Mouse (Mus musculus): Measurements from ENCODE around the gene Atp11c. TPM values are rescaled to one million over a fixed set of nuclear protein-coding genes. Genes with fewer than 3 reads are reported as not detected.

Gene Atp11c
- 10 to 100 TPM; 16.0 to 16.7 TPM for total RNA-seq (2021)
- long read RNA-seq, partial matches to known transcripts = 0 of 2 reads
- long read RNA-seq, other reads (novel, unspliced or antisense) = 2 of 2 reads

DNA sequence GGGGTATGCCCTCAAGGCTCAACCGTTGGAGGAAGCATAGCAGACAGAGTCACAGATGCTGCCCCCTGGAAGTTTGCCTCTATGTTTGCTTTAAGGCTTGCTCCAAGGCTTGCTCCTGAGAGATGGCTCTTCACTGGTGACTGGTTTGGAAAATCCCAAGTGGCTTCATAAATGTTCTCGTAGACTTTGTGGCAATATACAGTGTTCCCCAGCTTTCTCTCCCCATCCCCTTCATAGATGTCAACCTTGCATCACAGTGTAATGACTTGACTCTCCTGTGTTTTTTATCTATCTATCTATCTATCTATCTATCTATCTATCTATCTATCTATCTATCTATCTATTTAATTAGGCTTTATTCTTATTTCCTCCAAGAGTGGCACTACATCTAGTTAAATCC, at the start of gene Atp11c:
Gene Atp11c, minus strand, starts transcription at position 101 of the 400 bp plus-strand sequence.
- DNase-seq (ENCODE audit: low spot score in 2 of 2) = no peak

DNA sequence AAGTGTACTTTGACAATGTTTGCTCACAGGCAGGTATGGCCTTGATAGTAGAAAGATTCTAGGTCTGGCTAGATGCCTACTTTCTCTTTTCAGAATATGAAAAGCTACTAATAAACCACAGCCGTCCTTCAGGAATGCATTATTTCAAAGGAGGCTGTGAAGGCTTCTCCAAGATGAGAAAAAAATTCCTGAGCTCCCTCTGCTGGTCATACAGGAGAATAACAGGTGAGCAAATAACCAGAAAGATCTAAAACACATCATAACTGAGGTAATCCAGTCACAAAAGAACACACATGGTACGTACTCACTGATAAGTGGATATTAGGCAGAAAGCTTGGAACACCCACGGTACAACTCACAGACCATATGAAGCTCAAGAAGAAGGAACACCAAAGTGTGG, 16.7 kb upstream of the Atp11c start:
- DNase-seq (ENCODE audit: low spot score in 2 of 2) = peak in 1 of 2 experiments; percentile 12

DNA sequence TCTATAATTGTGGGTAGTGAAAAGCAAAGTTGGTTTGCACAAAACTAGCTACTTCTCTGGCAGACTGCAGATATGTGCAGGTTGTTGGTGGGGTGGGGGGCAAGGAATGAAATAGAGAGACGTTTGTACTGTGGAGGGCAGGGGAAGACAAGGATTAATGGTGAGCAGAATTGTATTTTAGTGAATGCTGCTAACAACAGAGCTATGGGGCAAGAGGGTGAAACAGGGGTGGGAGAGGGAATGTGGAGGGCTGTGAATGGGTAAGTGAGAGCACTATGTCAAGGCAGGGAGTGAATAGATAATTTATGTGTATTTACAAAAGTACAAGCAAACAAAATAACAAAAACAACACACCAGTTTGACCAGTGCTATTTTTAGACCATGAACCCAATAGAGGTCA, 22.0 kb downstream of the Atp11c start:
- DNase-seq (ENCODE audit: low spot score in 2 of 2) = no peak

DNA sequence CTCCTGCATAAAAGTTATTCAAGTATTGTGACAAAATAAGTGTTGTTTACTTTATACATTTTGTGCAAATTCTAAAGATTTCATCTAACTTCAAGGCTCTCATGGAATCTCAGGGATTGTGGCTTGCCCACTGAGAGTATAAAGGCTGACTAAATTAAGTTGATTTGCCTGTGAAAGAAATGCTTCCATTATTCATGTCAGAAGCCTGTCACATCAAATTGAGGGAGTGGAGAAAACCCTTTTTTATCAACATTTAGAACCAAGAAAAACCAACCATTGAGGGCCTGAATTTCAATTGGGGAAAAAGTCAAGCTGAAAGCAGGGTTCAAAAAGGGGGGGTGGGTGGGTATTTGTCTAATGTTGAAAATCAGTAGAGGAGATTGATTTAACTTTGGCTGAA, 23.5 kb downstream of the Atp11c start:
- no peak for DNase-seq (ENCODE audit: low spot score in 2 of 2)

DNA sequence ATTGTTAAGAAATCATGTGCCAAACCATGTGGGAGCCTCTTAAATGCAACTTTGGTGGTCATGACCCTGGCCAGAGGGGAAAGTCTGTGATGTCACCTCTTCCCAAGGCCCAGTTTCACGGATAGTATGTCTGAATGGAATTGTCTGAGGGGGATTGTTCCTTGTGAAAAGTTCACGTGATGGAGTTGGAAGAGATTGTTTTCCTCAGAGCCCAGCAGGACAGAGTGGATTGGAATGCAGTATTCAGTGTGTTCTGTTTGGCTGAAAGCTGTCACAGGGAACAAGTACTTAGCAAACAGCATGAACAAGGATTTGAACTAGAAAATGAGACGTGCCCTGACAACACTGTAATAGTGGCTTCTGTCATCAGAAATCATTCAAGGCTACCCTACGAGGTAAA, 37.3 kb downstream of the Atp11c start:
- no peak for DNase-seq (ENCODE audit: low spot score in 2 of 2)

DNA sequence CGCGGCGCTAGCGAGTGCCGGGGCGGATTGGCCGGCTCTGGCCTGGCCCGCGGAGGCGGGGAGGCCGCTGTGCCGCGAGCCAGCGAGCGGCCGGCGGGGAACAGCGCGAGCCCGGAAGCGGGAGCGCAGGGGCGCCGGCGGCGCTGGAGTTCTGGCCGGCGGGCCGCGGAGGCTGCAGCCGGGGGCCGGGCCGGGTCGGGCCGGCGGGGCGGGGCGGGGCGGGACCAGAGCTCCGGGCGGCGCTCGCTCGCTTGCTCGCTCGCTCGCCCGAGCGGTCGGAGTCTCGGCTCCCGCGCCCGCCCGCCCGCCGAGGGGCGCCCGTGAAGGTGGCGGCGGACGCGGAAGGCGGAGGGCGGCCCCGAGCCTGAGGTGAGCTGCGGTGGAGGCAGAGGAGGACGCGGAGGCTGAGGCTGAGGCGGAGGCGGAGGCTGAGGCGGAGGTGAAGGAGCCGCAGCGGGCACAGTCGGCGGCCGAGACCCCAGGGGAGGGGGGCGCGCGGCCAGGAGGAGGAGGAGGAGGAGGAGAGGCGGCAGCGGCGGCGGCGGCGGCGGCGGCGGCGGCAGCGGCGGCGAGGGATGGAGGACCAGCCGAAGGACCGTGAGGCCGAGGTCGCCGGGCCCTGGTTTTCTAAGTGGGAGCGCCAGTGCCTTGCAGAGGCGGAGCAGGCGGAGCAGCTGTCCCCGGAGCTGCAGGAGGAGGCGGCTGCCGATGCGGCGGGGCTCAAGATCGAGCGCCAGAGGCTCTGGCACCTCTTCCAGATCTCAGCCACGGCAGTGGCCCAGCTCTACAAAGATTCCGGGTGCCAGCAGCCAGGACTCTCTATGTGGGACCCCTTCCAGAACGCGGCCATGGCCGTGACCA, 44.8 kb downstream of the Atp11c start:
- DNase-seq (ENCODE audit: low spot score in 2 of 2) = peak; percentile 30 to 56

DNA sequence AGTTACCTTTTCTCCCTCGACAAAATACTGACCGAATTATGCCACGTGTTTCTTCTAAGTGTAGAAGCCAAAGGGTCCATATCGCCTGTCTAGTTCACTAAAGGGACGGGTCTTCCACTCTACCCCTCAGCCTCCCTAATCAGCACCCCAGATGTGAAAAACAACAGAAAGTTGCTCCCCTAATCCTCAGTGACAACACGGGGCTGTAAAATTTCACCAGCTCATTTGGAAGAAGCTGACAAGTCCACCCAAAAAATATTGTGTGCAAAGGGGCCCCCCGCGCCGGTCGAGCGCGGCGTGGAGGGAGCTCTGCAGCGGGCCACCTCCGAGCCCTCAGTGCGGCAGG, 45.4 kb downstream of the Atp11c start:
- DNase-seq (ENCODE audit: low spot score in 2 of 2) = peak in 1 of 2 experiments; percentile 10

DNA sequence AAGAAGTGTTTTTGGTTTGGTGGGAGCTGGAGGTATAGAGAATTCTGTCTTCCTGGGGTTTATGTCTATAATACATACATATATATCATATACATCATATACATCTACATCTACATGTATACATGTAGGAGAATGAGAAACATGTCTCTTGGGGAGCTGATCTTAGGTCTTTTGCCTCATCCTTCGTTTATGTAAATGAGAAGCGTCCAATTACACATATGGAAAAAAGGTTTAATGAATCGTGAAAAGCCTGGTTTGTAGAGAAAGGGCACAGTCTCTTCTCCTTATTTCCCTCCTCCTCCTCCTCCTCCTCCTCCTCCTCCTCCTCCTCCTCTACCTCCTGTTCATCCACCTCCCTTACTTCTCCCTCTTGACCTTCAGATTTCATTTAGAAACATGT, 46.6 kb downstream of the Atp11c start:
- no peak for DNase-seq (ENCODE audit: low spot score in 2 of 2)

DNA sequence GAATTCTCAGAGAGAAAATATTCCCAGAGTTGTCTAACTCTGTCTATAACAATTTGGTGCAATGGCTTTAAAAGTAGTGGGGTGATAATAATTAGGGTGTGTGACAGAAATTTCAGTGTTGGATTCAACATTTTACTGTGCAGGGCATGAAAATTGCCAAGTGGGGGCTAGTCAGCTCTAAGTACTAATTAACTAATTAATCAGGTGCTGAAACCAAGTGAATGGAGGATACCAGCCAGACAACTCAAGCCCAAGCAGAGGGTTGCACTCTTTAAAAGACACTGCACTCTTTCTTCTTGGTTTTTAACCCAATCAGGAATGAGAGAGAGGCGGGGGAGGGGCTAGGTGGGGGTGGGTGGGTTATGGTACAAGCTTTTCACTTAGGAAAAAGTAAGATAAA, 47.1 kb downstream of the Atp11c start:
- no peak for DNase-seq (ENCODE audit: low spot score in 2 of 2)

DNA sequence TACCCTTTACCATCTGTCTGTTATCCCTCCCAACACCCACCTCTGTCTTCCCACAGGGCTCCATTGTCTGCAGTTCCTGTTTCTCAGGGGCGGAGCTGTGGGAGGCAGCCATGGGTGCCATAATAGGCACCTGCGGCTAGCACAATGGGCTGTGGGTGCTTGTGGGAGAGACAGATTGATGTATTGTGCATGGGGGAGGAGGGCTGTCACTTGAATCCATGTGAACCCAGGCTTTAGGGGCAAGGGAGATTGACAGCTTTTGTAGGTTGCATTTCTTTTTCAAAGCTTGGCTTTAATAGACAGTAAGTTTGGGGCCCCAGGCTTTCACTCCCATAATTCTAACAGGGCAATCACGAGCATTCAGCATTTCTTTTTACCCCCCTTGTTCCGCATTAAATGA, 48.4 kb downstream of the Atp11c start:
- DNase-seq (ENCODE audit: low spot score in 2 of 2) = no peak

DNA sequence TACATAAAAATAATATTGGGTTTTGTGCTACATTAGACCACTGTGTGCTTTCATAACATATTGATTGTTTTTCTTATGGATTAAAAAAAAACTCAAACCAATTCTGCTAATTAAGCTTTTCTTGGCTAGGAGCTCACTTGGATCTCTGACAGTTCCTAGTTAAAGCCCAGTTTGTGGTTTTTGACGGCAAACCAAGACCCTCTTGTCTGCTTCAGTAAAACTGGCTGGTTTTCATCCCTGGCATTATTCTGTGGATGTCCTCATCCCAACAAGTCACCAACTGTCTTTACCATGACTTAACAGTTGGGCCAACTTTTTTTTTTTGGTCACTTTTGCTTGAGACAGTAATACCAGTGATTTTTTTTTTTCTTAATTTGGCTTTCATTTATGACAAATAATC, 49.6 kb downstream of the Atp11c start:
- DNase-seq (ENCODE audit: low spot score in 2 of 2) = no peak

DNA sequence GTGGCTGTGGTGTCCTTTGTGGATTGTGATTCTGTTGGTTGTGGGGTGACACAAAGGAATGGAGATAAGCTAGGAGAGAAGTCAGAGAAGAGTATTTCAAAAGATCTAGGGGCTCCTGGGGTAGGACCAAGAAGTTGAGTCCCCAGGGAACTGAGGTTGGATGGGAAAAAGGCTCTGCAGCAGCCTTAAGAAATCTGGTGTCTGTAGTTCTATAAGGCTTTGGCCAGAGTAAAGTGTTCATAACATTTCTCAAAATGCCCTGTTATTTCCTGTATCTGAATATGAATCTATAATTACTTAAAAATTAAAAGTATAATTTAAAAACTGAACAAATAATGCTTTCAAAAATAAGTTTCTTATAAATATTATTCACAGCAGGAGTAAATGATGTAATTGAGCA, 53.3 kb downstream of the Atp11c start, which contains the start of gene Gm7073:
Gene Gm7073, minus strand, starts transcription at position 101 of the 400 bp plus-strand sequence.
- DNase-seq (ENCODE audit: low spot score in 2 of 2) = no peak

DNA sequence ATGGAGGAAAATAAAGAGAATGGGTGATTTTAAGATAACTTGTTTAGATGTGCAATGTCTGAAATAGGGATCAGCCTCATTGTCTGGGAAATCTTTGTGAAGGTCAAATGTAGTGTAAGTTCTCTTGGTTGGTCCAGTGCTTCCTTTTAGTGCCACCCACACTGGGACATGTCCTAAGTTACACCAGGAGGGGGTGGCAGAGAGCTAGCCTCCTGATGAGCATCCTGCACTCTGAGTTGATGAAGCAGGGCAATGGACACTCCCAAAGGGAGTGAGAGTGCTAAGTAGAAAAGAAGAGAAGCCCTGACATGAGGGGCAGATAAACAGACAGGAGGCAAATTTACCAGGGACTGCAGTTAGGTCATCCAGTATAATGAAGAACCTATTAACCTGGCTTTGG, 88.5 kb downstream of the Atp11c start:
- DNase-seq (ENCODE audit: low spot score in 2 of 2) = peak; percentile 39 to 60

DNA sequence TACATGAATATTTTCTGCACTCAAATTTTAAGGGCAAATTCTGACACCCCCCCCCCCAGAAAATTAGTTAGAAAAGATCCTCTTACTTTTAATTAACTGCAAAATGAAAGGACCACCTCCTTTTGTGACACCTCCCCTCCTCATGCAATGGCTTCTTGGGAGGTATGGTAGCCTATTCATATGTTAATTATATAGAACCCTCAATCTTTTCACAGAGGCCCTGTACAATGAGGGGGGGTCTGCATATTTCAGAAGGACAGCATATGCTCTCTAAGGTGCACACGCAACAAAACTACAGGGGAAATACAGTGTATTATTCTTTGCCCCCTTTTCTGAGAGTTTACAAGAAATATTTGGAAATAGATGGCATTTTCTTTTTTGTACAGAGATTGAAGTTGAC, 94.7 kb downstream of the Atp11c start:
- DNase-seq (ENCODE audit: low spot score in 2 of 2) = no peak

DNA sequence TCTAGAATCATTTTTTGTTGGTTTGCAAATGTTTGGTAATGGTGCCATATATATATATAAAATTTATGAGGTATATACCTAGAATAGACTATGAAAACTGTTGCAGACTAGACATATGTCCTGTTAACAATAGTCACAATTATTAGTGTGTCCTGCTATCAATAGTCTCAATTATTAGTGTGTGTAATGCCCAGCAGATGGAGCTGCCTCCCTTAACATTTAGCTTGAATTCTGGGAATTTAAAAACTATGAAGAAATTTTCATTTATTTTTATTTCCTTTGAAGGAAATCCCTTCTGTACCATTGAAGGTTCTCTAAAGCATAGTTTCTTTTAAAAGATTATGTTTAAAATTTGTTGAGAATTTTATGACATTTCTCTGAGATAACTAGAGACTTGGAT, 97.2 kb downstream of the Atp11c start:
- DNase-seq (ENCODE audit: low spot score in 2 of 2) = no peak

DNA sequence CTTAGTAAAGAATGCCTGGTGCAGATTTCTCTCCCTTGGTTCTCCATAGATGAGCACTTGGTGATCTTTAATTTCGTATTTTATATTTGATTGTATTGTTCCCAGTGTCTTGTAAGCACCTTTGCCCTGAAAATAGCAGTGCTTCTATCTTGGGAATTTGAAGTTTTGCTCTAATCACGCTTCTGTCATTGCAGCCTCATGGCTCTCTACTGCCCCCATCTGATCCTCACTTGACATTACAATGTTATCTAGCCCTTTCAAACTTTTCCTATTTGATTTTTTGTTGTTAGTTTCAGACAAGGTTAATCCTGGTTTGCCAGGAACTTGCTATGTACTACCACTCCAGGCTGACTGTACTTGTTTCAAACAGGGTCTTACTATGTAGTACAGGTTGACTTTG, 128.7 kb downstream of the Atp11c start:
- DNase-seq (ENCODE audit: low spot score in 2 of 2) = no peak

DNA sequence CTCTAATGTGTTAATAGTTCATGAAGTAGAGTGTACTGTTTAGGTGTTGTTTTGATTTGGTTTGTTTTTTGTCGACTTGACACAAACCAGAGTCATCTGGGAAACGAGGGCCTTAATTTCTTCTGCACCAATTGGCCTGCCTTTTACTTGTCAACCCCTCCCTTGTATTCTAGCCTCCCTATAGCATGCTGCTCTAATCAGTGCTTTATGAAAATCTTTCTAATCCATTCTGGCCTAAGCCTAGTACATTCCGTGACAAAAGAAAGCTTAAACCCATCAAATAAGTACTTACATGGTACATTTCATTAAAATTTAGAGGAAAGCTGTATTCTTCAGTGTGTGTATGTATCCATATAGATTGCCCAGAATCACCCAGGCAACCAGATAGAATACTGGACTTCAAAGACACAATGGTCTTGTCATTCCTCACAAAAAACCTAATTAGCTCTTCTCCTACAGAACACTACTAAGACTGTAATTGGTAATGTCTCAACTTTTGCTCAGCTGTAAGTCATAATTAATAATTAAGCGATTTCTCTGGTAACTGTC, 177.9 kb downstream of the Atp11c start:
- no peak for DNase-seq (ENCODE audit: low spot score in 2 of 2)

DNA sequence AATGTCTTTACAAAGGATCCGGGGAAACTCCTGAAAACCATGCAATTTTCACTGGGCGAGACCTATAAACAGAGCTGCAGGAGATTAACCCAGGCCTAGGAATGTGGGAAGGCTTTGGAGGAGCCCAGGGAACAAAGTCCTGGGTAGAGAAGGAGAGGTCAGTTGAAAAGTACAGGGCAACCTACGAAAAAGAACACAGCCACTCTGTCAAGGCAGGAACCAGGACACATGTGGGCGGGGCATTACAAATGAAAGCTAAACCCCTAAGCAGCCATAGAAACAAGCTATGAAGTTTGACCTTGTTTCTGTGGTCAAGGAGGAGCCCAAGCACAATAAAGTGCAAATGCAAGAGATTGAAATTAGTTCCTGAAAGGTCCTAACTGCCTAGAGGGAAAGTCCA, 186.8 kb downstream of the Atp11c start:
- no peak for DNase-seq (ENCODE audit: low spot score in 2 of 2)

DNA sequence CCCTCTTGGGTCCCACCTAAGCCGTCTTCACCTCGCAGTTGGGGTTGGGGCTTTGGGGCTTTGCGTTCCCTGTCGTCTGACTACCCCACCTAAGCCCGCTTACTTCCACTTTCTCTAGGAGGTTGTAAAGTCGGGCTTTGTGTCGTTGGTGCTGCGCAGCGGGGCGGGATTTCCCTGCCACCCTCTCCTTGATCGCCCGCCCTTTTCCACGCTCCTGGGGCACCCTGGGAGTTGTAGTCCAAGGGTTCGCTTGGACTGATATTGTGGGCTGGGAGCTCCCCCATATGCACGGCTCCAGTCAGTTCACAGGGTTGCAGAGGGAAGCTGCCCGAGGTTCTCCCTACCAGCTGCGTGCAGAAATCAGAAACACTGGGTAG, 187.8 kb downstream of the Atp11c start:
- DNase-seq (ENCODE audit: low spot score in 2 of 2) = peak; percentile 75 to 83

DNA sequence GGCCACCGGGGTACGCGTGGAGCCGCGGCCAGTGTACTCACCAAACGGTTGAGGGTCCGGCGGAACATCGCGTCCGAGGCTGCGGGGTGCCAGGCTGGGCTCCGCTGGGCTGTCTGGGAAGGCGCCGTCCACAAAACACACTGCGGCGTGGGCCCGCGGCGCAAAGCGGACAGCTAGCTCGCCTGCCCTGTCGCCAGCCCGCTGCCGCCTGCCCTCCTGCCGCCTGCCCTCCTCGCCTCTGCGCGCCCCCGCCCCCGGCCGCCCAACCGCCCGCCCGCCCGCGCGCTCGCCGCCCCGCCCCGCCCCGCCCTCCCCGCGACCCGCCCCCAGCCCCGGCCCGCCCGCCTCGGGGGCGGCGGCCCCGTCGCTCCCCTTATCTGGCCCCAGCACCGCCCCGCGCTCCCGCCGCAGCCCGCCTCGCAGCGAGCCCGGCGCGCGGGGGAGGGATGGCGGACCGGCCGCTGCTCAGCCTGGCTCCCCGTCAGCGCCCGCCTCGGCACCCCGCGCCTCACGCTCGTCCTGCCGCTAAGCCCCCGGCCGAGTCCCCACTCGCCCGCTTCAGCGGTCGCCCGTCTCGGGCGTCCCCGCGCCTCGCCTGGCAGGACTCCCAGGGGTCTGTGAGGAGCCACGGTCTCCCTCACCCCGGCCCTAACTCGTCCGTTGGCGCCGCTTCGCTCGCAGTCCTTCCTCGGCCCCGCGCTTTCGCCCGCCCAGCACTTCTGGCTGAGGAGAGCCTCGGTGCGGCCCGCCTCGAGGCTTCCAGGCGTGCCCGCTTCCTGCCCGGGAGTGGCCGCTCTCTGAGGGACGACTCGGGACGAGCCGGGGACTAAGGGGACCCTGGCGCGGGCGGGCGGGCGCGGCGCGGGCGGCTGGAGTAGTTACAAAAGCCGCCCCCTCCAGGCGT, 188.5 kb downstream of the Atp11c start:
- DNase-seq (ENCODE audit: low spot score in 2 of 2) = peak; percentile 29 to 66

DNA sequence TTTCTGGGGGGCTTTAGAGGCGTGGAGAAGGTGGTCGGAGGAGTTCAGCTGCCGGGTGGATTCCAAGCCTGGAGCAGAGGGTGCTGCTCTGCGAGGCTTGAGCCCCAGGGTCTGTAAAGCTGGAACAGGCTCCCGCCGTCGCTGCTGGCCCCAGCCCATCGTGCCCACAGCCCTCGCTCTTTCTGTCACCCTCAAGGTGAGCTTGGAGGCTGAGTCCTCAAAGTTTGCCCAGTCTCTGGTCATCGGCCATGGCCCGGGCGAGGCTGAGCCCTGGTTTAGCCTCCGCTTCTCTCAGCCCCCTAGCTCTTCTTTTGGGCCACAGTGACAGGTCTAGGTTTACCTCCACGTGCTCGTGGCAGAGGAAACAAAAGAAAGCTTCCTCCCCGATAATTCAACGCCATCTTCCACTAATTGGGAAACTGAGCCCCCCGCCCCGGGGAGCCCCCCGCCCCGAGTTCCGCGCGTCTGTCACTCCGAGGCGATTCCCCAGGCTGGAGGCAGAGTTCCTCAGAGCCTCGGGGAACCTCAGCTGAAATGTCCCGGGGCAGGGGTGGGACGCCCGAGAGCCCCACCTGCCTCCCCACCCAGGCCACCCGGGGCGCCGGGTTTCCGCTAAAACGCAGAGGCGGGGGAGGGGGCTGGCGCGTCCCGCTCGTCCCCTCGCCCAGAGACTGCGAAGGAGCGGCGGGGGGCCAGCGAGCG, 189.3 kb downstream of the Atp11c start:
- DNase-seq (ENCODE audit: low spot score in 2 of 2) = peak in 1 of 2 experiments; percentile 14
